Mouse (Mus musculus) thymus, adult 2 months (tissue): Measurements from ENCODE around the gene Tacc2.

ENCODE experiments used
- CTCF ChIP-seq: fragments of 200-500 bp; IDR thresholded peaks from 2 replicates; pipeline ENCODE4 v1.5.1; 2012; ENCODE audit warnings: mild to moderate bottlenecking, control low read depth, low read length, moderate library complexity, borderline replicate concordance; ENCODE audit not compliant: control insufficient read depth, poor library complexity, insufficient read depth; ENCODE audit errors: extremely low read depth
- POLR2A ChIP-seq: fragments of 200-500 bp; IDR thresholded peaks from 2 replicates; pipeline ENCODE4 v1.6.1; 2012; ENCODE audit warnings: mild to moderate bottlenecking, low read length, control low read depth, moderate library complexity; ENCODE audit not compliant: control insufficient read depth, poor library complexity, insufficient read depth; ENCODE audit errors: extremely low read depth

DNA sequence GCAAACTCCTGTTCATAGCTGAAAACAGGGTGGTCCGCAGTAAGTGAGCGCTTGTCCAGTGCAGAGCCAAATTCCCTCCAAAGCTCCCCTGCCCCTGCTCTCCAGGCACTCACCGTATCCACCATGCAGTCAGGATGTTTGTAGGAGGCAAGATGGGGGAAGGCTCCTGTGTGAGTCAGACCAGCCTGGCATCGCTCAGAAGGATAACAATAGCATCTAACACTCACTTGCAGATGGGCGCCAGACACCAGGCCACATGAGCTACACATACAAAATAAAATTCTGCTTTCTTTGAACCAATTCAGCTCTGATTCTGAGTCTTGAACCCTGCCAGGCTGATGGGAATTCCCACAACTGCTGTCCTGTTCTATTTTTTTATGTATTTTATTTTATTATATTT lies 26.3 kb downstream of the Tacc2 start:
- TF ChIP-seq POLR2A, result no peak
- no peak for TF ChIP-seq CTCF
